Mouse (Mus musculus) hindbrain, embryonic 13.5 days (tissue): ENCODE data around the gene Mybph. TPM values are rescaled to one million over a fixed set of nuclear protein-coding genes. Genes with fewer than 3 reads are reported as not detected.
A peak's percentile ranks its signal among the peaks of the same experiment; 100 is the strongest.

Source experiments
- ATAC-seq: fragments of 200-750 bp; cut with Nextera tagmentation; 2 replicates; pipeline ENCODE4 v1.8.0; 2017; ENCODE audit warnings: moderate TSS enrichment; ENCODE audit not compliant: low FRiP score
- H3K27ac ChIP-seq: fragments of 300-500 bp; sonication (generic); 2 replicates; pipeline ENCODE4 v1.5.1; 2015; ENCODE audit warnings: inconsistent platforms, mild to moderate bottlenecking, moderate library complexity
- H3K27me3 ChIP-seq: fragments of 300-500 bp; sonication (generic); 2 replicates; pipeline ENCODE4 v1.6.1; 2015; ENCODE audit warnings: mild to moderate bottlenecking, inconsistent platforms
- H3K36me3 ChIP-seq: fragments of 300-500 bp; sonication (generic); 2 replicates; pipeline ENCODE4 v1.6.1; 2015; ENCODE audit warnings: mild to moderate bottlenecking, inconsistent platforms
- H3K4me1 ChIP-seq: fragments of 300-500 bp; sonication (generic); replicated peaks from 2 replicates; pipeline ENCODE4 v1.6.1; 2015; ENCODE audit warnings: inconsistent platforms
- H3K4me2 ChIP-seq: fragments of 300-500 bp; sonication (generic); 2 replicates; pipeline ENCODE4 v1.6.1; 2015; ENCODE audit warnings: inconsistent platforms, mild to moderate bottlenecking, moderate library complexity
- H3K4me3 ChIP-seq: fragments of 300-500 bp; sonication (generic); 2 replicates; pipeline ENCODE4 v1.5.1; 2015; ENCODE audit warnings: mild to moderate bottlenecking, inconsistent platforms
- H3K9ac ChIP-seq: fragments of 300-500 bp; sonication (generic); 2 replicates; pipeline ENCODE4 v1.6.1; 2015; ENCODE audit warnings: mild to moderate bottlenecking, inconsistent platforms
- H3K9me3 ChIP-seq: fragments of 300-500 bp; sonication (generic); 2 replicates; pipeline ENCODE4 v1.6.1; 2016; ENCODE audit warnings: inconsistent platforms
- WGBS: fragments of 180-500 bp; shearing (Covaris S2); methylation state at CpG from one replicate; pipeline ENCODE4 v1.1.7; 2015; 5-methylcytosine and 5-hydroxymethylcytosine counted together
- polyA plus RNA-seq: library from polyadenylated mRNA; unstranded; fragments of >200 nt; fragmentation: Nextera tagmentation; extraction: Ambion mirVana; gene quantifications from 2 replicates; pipeline ENCODE4 v1.2.1, GENCODE M21; 2015

Mybph gene
- polyA plus RNA-seq, 1 experiment from 2014 or later, result 1.9 TPM

GRCm38 (mm10) chr1:134192024-134192423, 1.2 kb upstream of the Mybph start:
- peaks cover 45% of the 10 kb centered on the region for H3K4me1 ChIP-seq
- 0 out of 2 replicates have a peak, but pooled peaks cover 4% of the 10 kb centered on the region for H3K27me3 ChIP-seq
- no peaks in the 10 kb centered on the region for H3K36me3 ChIP-seq
- no peak overlapping the region for H3K9ac ChIP-seq
- no peak overlapping the region for H3K4me2 ChIP-seq
- no peak overlapping the region for H3K4me3 ChIP-seq
- no peaks in the 10 kb centered on the region for H3K9me3 ChIP-seq
- no peak for ATAC-seq
- WGBS, result 63% methylated on average over 4 of the region's 4 CpGs
- H3K27ac ChIP-seq, result no peak overlapping the region

DNA sequence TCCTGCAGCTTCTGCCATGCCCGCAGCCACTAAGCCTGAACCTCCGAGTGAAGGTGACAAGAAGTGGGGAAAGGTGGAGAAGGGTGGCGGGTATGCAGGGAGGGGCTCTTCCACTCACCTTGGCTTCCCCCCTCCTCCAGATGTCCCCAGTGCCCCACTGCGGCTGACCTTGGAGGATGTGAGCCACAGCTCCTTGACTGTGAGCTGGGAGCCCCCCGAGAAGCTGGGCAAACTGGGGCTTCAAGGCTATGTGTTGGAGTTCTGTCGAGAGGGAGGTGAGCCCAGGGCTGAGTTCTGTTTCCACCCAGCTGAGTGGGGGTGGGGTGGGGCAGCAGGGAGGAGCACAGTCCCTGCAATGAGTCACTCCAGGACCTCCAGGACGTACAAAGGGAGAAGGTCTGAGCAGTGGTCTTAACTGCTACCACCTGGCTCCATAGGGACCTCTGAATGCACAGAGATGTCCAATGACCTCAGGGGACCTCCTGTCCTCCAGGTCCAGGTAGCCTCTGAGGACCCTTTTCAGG, 488 bp downstream of the Mybph start:
- Histone ChIP-seq H3K9me3 (no peaks in the 10 kb centered on the region), H3K27ac (no peak overlapping the region), H3K4me2 (no peak overlapping the region), H3K9ac (no peak overlapping the region), H3K4me3 (no peak overlapping the region), H3K36me3 (no peaks in the 10 kb centered on the region), H3K27me3 (0 out of 2 replicates have a peak, but pooled peaks cover 4% of the 10 kb centered on the region), H3K4me1 (peaks cover 37% of the 10 kb centered on the region)
- ATAC-seq, result no peak
- WGBS, result 73% methylated on average over 7 of the region's 7 CpGs

- ATAC-seq, result no peak
- Histone ChIP-seq H3K4me3 (no peak overlapping the region), H3K9me3 (no peaks in the 10 kb centered on the region), H3K27me3 (0 out of 2 replicates have a peak, but pooled peaks cover 4% of the 10 kb centered on the region), H3K36me3 (no peaks in the 10 kb centered on the region), H3K9ac (no peak overlapping the region), H3K4me2 (no peak overlapping the region), H3K27ac (no peak overlapping the region), H3K4me1 (peaks cover 31% of the 10 kb centered on the region)
- WGBS, result 74% methylated on average over 16 of the region's 16 CpGs
These were observed 1.2 kb downstream of the Mybph start for GRCm38 (mm10) chr1:134194298-134195022.

DNA sequence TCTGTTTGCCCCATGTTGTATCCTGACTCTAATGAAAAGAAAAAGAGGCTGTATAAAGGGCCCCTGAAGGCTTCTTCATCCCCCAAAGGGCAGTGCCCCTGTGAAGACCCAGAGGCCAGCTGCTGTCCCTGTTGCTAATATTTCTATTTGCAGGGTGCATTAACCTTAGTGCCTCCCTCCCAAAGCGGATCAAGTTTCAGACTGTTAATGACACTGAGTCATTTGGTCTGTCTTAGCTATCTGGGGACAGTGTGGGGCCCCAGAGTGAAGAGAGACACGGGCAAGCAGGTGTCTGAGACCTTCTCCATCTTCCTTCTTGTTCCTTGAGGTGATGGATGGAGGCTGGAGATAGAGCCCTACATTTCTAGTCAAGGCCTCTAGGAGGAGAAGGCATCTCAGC, 1.9 kb downstream of the Mybph start:
- Histone ChIP-seq H3K36me3 (no peaks in the 10 kb centered on the region), H3K27ac (no peak overlapping the region), H3K9ac (no peak overlapping the region), H3K4me2 (no peak overlapping the region), H3K4me1 (peaks cover 28% of the 10 kb centered on the region), H3K9me3 (no peaks in the 10 kb centered on the region), H3K27me3 (0 out of 2 replicates have a peak, but pooled peaks cover 4% of the 10 kb centered on the region), H3K4me3 (no peak overlapping the region)
- no peak for ATAC-seq
- 68% methylated on average over 2 of the region's 2 CpGs for WGBS

DNA sequence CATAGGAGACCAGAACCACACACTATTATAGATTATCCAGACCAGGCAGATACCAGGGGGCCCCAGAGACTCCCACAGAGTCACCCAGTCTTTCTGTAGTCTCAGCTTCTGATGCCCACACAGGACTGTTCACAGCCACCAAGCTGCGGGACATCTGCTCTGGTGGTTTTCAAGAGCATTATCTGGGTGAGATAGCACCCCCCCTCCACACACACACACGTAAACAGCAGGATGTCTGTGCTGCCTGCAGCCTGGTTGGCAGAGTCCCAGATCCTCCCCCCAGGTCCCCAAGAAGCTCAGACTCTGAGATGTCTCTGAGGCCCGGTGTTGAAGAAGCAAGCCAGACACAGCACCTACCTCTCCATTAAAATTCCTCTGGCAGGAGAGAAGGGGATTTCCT, 2.3 kb downstream of the Mybph start:
- Histone ChIP-seq H3K4me2 (no peak overlapping the region), H3K9me3 (no peaks in the 10 kb centered on the region), H3K9ac (no peak overlapping the region), H3K4me1 (peaks cover 28% of the 10 kb centered on the region), H3K4me3 (no peak overlapping the region), H3K27ac (no peak overlapping the region), H3K36me3 (no peaks in the 10 kb centered on the region), H3K27me3 (0 out of 2 replicates have a peak, but pooled peaks cover under 1% of the 10 kb centered on the region)
- no peak for ATAC-seq
- WGBS, result 59% methylated on average over 3 of the region's 3 CpGs

DNA sequence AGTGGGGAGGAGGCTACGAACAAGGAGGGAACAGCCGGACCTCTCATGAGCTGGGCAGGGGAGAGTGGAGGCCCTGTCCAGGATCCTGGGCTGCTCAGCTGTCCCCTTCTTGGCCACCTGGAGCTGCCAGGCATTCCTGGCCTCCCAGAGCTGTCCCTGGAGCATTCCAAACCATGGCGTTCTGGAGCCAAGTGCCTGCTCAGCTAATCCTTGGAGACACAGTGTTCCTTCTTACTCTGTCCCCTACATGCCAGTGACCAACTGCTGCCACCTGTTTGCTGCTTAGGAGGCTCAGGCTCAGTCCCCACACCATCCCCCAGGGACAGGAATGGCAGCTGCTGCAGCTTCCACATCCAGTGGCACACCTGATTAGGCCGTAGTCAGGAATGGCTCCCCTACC, 2.7 kb downstream of the Mybph start:
- no peak overlapping the region for H3K9ac ChIP-seq
- 69% methylated on average over 4 of the region's 4 CpGs for WGBS
- no peak for ATAC-seq
- no peak overlapping the region for H3K4me2 ChIP-seq
- H3K27me3 ChIP-seq, result no peaks in the 10 kb centered on the region
- no peaks in the 10 kb centered on the region for H3K36me3 ChIP-seq
- no peak overlapping the region for H3K4me3 ChIP-seq
- peaks cover 28% of the 10 kb centered on the region for H3K4me1 ChIP-seq
- H3K9me3 ChIP-seq, result no peaks in the 10 kb centered on the region
- 0 out of 2 replicates have a peak overlapping the region, but pooled peaks have one; percentile 40 for H3K27ac ChIP-seq

- ATAC-seq, result no peak
- Histone ChIP-seq H3K4me2 (no peak overlapping the region), H3K27ac (no peak overlapping the region), H3K4me3 (no peak overlapping the region), H3K4me1 (peaks cover 28% of the 10 kb centered on the region), H3K9me3 (no peaks in the 10 kb centered on the region), H3K36me3 (no peaks in the 10 kb centered on the region), H3K9ac (no peak overlapping the region), H3K27me3 (no peaks in the 10 kb centered on the region)
- WGBS, result 66% methylated on average over 4 of the region's 4 CpGs
These were observed 3.1 kb downstream of the Mybph start for GRCm38 (mm10) chr1:134196386-134196785.

DNA sequence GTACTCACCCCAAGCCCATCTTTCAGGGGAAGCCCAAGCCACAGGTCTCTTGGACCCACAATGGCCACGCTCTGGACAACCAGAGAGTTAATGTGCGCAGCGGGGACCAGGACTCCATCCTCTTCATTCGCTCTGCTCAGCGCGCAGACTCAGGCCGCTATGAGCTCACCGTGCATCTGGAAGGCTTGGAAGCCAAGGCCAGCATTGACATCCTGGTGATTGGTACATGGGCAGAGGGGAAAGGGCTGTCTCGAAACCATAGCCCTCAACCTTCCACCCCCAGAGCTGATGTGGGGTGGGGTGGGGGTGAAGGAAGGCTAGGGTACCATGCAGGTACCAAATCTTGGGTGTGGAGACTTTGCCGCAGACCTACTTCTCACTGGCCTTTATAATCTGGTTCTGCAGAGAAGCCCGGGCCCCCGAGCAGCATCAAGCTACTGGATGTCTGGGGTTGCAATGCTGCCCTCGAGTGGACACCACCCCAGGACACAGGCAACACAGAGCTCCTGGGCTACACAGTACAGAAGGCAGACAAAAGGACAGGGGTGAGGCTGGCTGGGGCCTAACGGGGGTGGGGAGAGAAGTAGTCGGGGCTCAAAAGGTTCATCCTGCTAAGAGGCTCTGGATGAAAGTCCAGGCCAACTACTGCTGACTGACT, 4.2 kb downstream of the Mybph start:
- H3K4me2 ChIP-seq, result no peak overlapping the region
- H3K9ac ChIP-seq, result no peak overlapping the region
- H3K27me3 ChIP-seq, result no peaks in the 10 kb centered on the region
- H3K36me3 ChIP-seq, result no peaks in the 10 kb centered on the region
- peaks cover 28% of the 10 kb centered on the region for H3K4me1 ChIP-seq
- no peak for ATAC-seq
- 83% methylated on average over 15 of the region's 15 CpGs for WGBS
- H3K27ac ChIP-seq, result no peak overlapping the region
- H3K9me3 ChIP-seq, result no peaks in the 10 kb centered on the region
- H3K4me3 ChIP-seq, result no peak overlapping the region

DNA sequence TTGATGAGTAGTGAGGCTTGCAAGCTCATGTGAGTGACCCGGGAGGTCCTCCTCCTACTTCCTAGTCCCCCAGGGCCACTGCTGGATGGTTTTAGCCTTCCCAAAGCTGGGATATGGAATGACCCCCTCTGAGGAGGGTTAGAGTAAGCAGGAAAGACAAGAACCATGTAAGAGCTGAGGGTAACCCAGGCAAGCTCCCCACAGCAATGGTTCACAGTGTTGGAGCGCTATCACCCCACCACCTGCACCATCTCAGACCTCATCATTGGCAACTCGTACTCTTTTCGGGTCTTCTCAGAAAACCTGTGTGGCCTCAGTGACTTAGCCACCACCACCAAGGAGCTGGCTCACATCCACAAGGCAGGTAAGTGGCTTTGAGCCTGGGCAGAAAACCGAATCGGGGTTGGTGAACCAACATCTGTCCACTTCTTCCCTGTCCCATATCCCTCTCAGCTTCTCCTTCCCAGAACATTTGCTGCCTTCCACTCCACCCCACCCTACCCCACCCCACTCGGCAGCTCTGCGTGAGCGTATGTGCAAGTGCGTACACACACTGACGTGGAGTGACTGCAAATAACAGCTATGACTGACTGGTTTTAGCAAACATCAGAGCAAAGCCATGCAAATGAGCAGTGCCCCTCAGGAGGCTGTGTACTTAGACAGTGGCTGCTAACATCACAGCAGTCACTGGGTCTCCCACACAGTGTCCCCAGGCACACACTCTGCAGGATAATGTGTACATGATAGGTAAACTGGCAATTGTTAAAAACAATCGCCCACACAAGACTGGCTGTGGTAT, 5.1 kb downstream of the Mybph start:
- Histone ChIP-seq H3K4me1 (peaks cover 27% of the 10 kb centered on the region), H3K4me3 (no peak overlapping the region), H3K27me3 (no peaks in the 10 kb centered on the region), H3K4me2 (no peak overlapping the region), H3K9me3 (no peaks in the 10 kb centered on the region), H3K36me3 (0 out of 2 replicates have a peak, but pooled peaks cover 4% of the 10 kb centered on the region), H3K9ac (no peak overlapping the region; the same call in 1 of the 2 replicates), H3K27ac (no peak overlapping the region)
- 81% methylated on average over 12 of the region's 12 CpGs for WGBS
- ATAC-seq, result no peak

- Histone ChIP-seq H3K4me2 (no peak overlapping the region), H3K9ac (no peak overlapping the region), H3K27me3 (no peaks in the 10 kb centered on the region), H3K4me3 (no peak overlapping the region), H3K9me3 (no peaks in the 10 kb centered on the region), H3K4me1 (peaks cover 23% of the 10 kb centered on the region), H3K36me3 (0 out of 2 replicates have a peak, but pooled peaks cover 4% of the 10 kb centered on the region), H3K27ac (no peak overlapping the region)
- 73% methylated on average over 2 of the region's 2 CpGs for WGBS
- no peak for ATAC-seq
These were observed 7.2 kb downstream of the Mybph start for GRCm38 (mm10) chr1:134200481-134200880.

- Histone ChIP-seq H3K9ac (no peak overlapping the region), H3K36me3 (0 out of 2 replicates have a peak, but pooled peaks cover 4% of the 10 kb centered on the region), H3K27ac (no peak overlapping the region), H3K9me3 (no peaks in the 10 kb centered on the region), H3K4me1 (peaks cover 20% of the 10 kb centered on the region), H3K4me3 (no peak overlapping the region), H3K4me2 (no peak overlapping the region), H3K27me3 (no peaks in the 10 kb centered on the region)
- no peak for ATAC-seq
- 84% methylated on average over 6 of the region's 6 CpGs for WGBS
These were observed 7.9 kb downstream of the Mybph start for GRCm38 (mm10) chr1:134200998-134201686.
